Mouse (Mus musculus) ES-E14 (cell line): Measurements from ENCODE around the gene Slc7a6os. TPM values are rescaled to one million over a fixed set of nuclear protein-coding genes. Genes with fewer than 3 reads are reported as not detected.

Experiments
- DNase-seq: peaks from one replicate; pipeline ENCODE4 v3.0.0-alpha.2; 2013; ENCODE audit warnings: low read depth, low spot score
- H3K27ac ChIP-seq: 2 replicates; pipeline ENCODE4 v1.5.1; 2012; ENCODE audit warnings: low read depth, mild to moderate bottlenecking, low read length, moderate library complexity, mixed read lengths; ENCODE audit not compliant: poor library complexity, insufficient read depth, severe bottlenecking
- H3K36me3 ChIP-seq: 2 replicates; pipeline ENCODE4 v1.6.1; 2012; ENCODE audit warnings: mild to moderate bottlenecking, low read length, moderate library complexity, mixed read lengths; ENCODE audit not compliant: control insufficient read depth, poor library complexity, insufficient read depth, severe bottlenecking
- H3K4me1 ChIP-seq, 2 experiments: fragments of 150-350 bp in 1 of 2; sonication (generic) in 1 of 2; 2 replicates each; pipeline ENCODE4 v1.6.1; 2012; ENCODE audit warnings: low read length in 2 of 2, mild to moderate bottlenecking in 1 of 2, mixed read lengths in 1 of 2; ENCODE audit not compliant: control insufficient read depth in 2 of 2, insufficient read depth in 2 of 2, poor library complexity in 1 of 2
- H3K4me3 ChIP-seq, 2 experiments: fragments of 150-350 bp in 1 of 2; sonication (generic) in 1 of 2; 2 replicates each; pipeline ENCODE4 v1.5.1; 2012; ENCODE audit warnings: low read length in 2 of 2, low read depth in 1 of 2, mild to moderate bottlenecking in 1 of 2, mixed read lengths in 1 of 2; ENCODE audit not compliant: insufficient read depth in 1 of 2, poor library complexity in 1 of 2, severe bottlenecking in 1 of 2
- H3K9ac ChIP-seq: 2 replicates; pipeline ENCODE4 v1.6.1; 2012; ENCODE audit warnings: low read depth, mild to moderate bottlenecking, low read length, mixed read lengths; ENCODE audit not compliant: poor library complexity, insufficient read depth, severe bottlenecking
- H3K9me3 ChIP-seq: fragments of 150-350 bp; sonication (generic); 2 replicates; pipeline ENCODE4 v1.6.1; 2012; ENCODE audit warnings: low read depth, mild to moderate bottlenecking, low read length; ENCODE audit not compliant: control insufficient read depth, insufficient read depth
- CHD2 ChIP-seq: IDR thresholded peaks from 2 replicates; pipeline ENCODE4 v1.6.1; 2014; ENCODE audit warnings: mild to moderate bottlenecking, low read depth, low read length, inconsistent platforms
- HCFC1 ChIP-seq: IDR thresholded peaks from 2 replicates; pipeline ENCODE4 v1.6.1; 2012; ENCODE audit warnings: low read length, inconsistent platforms, borderline replicate concordance; ENCODE audit not compliant: insufficient read depth
- MAFK ChIP-seq: IDR thresholded peaks from 2 replicates; pipeline ENCODE4 v1.6.1; 2014; ENCODE audit warnings: mild to moderate bottlenecking, low read depth, low read length, inconsistent platforms; ENCODE audit not compliant: insufficient read depth
- ZC3H11A ChIP-seq: IDR thresholded peaks from 2 replicates; pipeline ENCODE4 v1.6.1; 2012; ENCODE audit warnings: low read depth, mild to moderate bottlenecking, inconsistent platforms, low read length, borderline replicate concordance
- ZNF384 ChIP-seq: IDR thresholded peaks from 2 replicates; pipeline ENCODE4 v1.6.1; 2012; ENCODE audit warnings: low read depth, low read length, inconsistent platforms
- in situ Hi-C, 2 experiments: fragments of 600-800 bp; cut with MboI; formaldehyde crosslinking; loops; one replicate each; pipeline ENCODE4 v1.15.1; 2025; ENCODE audit warnings: low sequenced_read_pairs in 2 of 2, inconsistent platforms in 1 of 2; ENCODE audit not compliant: unreplicated experiment in 2 of 2
- total RNA-seq: library from RNA; depleted of rRNA; stranded (reverse); fragments of 300-350 nt; gene quantifications from 2 replicates; pipeline ENCODE4 v1.2.3, GENCODE M21; 2012; rRNA removed

Gene Slc7a6os
- total RNA-seq, result 66.2 and 69.1 TPM in 2 replicates

- H3K4me1 ChIP-seq, result peaks cover 2 to 5% of the 10 kb centered on the region in 2 experiments; a peak in 1 of 4 replicates
- in situ Hi-C loops, result no loop called here
- H3K9me3 ChIP-seq, result no peaks in the 10 kb centered on the region
- H3K4me3 ChIP-seq, result peak within 1 kb of the TSS; percentile 86 to 90
- peak within 1 kb of the TSS; percentile 70 for H3K27ac ChIP-seq
- peaks cover 22% of the 10 kb centered on the region; the same call in 1 of the 2 replicates for H3K36me3 ChIP-seq
- DNase-seq, result peak; percentile 86
- TF ChIP-seq ZC3H11A, result no peak
- peak; percentile 44; the same call in 1 of the 2 replicates for TF ChIP-seq HCFC1
- TF ChIP-seq CHD2, result no peak
- H3K9ac ChIP-seq, result peak within 1 kb of the TSS; percentile 96
These were observed at the start of gene Slc7a6os, which contains the start of gene Prmt7 for GRCm38 (mm10) chr8:106210821-106211345. TSS of gene Slc7a6os (minus strand) at chr8:106210935. TSS of gene Prmt7 (plus strand) at chr8:106210936.

GRCm38 (mm10) chr8:106259579-106260255 lies 49.0 kb upstream of the Slc7a6os start:
- in situ Hi-C loops, result no loop called here
- Histone ChIP-seq H3K4me3 (no peak overlapping the region), H3K9ac (no peak overlapping the region), H3K4me1 (peaks cover 0 to 2% of the 10 kb centered on the region in 2 experiments; a peak in 1 of 4 replicates), H3K9me3 (no peaks in the 10 kb centered on the region), H3K36me3 (peaks cover 2% of the 10 kb centered on the region; the same call in 1 of the 2 replicates), H3K27ac (no peak overlapping the region)
- no peak for DNase-seq
- TF ChIP-seq ZNF384 (no peak), CHD2 (no peak), ZC3H11A (no peak), HCFC1 (no peak), MAFK (no peak)

- H3K27ac ChIP-seq, result no peak overlapping the region
- in situ Hi-C loops, result no loop called here
- H3K9ac ChIP-seq, result no peak overlapping the region
- H3K9me3 ChIP-seq, result no peaks in the 10 kb centered on the region
- peaks cover 0 to 2% of the 10 kb centered on the region in 2 experiments; a peak in 1 of 4 replicates for H3K4me1 ChIP-seq
- no peak overlapping the region for H3K4me3 ChIP-seq
- DNase-seq, result peak; percentile 50
- H3K36me3 ChIP-seq, result peaks cover 3% of the 10 kb centered on the region; the same call in 1 of the 2 replicates
- TF ChIP-seq ZNF384, result no peak
- TF ChIP-seq ZC3H11A, result no peak
- TF ChIP-seq MAFK, result no peak
- TF ChIP-seq CHD2, result no peak
- no peak for TF ChIP-seq HCFC1
These were observed 47.4 kb upstream of the Slc7a6os start for GRCm38 (mm10) chr8:106258169-106258568.

GRCm38 (mm10) chr8:106250186-106250585 lies 39.5 kb upstream of the Slc7a6os start:
- Histone ChIP-seq H3K4me3 (no peak overlapping the region), H3K36me3 (peaks cover 56% of the 10 kb centered on the region), H3K9me3 (no peaks in the 10 kb centered on the region), H3K27ac (no peak overlapping the region), H3K4me1 (peaks cover 6 to 12% of the 10 kb centered on the region in 2 experiments; a peak in 2 of 4 replicates), H3K9ac (no peak overlapping the region)
- TF ChIP-seq ZC3H11A (no peak), MAFK (no peak), CHD2 (no peak), HCFC1 (no peak), ZNF384 (no peak)
- no peak for DNase-seq
- in situ Hi-C loops, result no loop called here
